Mouse (Mus musculus): Measurements from ENCODE around the gene Fgfr3.

DNA sequence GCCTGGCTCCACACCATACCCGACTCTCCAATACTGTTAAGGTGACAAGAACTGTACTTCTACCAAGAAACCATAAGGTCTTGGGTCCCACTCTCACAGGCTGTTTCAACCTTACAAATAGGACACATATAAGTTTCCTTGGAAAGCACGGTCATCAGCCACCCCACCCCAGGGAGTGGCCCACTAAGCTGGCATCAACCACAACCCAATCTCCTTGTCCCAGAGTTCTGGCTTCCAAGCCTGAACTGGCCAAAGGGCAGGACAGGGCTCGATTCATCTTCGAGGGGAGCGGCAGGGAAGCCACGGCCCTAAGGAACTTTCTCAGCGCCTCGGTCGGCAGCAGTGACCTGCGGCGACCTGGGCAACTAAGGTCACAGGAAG lies 60.5 kb downstream of the Fgfr3 start:
- TF ChIP-seq CTCF (IDR thresholded peaks at IDR 0.05; ENCODE audit: low read depth, low read length) (no peak), POLR2A (IDR thresholded peaks at IDR 0.05; ENCODE audit: borderline replicate concordance, low read depth, low read length) (no peak)
